Mouse (Mus musculus): ENCODE measurements around the gene Tbl1x. TPM values are rescaled to one million over a fixed set of nuclear protein-coding genes. Genes with fewer than 3 reads are reported as not detected.

The Tbl1x gene
- 17.2 and 20.2 TPM in 2 replicates for total RNA-seq (2015; ENCODE audit: low replicate concordance)
- 8.3 and 9.4 TPM in 2 replicates for total RNA-seq (2017; ENCODE audit: low replicate concordance)

DNA sequence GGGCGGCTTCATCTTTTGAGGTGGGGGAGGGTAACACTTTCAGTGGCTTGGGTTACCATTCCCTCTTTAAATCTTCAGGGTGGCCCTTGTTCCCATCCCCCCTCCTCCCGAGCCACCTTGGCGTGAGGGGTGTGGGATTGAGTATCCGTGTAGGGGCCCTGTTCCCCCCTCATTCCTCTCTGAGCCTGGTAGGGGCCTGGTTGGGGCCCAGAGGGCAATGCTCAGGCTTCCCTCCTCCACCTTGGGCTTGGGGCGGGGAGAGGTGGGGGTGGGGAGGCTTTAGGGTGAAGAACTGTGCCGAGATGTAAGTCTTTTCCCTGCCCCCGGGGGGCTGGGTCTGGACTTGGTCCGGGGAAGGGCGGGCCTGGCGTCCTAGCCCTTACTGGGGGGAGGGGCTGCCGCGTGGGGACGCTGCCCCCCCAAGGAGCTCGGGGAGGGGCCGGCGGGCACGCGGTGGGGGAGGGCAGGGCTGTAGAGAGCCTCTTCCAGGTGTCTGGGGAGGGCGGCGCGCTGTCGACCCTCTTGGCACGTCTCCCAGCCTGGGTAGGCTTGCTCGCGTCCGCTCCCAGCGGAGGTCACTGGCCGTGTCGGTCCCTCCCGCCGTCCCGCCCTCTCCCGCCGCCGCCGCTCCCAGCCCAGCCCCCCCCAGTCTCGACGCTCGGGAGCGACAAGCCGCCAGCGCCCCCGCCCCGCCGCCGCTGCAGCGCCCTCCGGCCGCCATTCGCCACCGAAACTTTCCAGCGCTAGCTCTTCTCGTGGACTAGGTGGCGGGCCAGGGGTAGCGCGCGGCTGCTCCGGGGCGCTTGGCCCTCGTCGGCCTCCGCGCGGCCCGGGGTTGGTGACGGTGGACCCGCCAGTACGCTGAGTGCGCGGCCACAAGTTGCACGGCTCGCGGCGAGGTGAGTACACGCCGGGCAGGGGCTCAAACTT, at the start of gene Tbl1x:
Gene Tbl1x (plus strand): TSS at position 643 of the 930 bp plus-strand sequence.
- peak; percentile 69 for ATAC-seq (replicated peaks; ENCODE audit: low FRiP score, poor library complexity, severe bottlenecking)

DNA sequence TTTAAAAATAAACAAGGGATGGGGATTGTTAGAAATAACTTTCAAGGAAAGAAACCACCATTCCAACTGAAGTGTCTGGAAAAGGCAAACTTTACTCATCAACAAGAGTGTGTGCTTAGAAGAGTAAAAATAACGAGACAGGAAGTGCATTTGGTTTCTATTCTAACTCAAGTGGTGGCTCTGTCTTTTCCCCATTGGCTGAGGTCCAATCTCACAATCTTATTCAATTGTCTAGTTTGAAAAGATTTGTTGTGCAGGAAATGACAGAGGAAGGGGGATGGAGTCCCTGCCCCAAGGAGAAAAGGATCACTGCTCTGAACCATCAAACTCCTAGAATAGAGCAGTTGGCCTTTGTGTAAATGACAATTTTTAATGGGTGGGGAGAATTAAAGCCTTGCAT, 41.6 kb upstream of the Tbl1x start:
- no peak for ATAC-seq (replicated peaks; ENCODE audit: low FRiP score, poor library complexity, severe bottlenecking)

DNA sequence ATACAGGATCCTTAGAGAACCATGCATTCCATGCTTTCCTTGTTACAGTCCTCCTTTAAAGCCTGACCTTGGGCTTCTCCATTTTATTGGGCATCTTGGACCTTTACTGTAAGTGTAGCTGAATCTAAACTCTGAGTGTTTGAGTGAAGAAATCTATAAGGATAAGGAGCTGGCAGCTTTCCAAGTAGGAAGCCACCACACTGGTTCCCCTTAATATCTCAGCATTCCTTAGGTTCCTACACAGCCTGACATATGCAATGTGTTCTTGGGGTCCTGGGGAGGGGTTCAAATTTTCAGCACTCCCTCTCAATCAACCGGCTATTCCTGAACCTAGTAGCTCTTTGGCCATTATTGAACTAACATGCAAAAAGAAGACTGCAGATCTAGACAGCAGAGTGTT, 38.0 kb upstream of the Tbl1x start:
- no peak for ATAC-seq (replicated peaks; ENCODE audit: low FRiP score, poor library complexity, severe bottlenecking)

DNA sequence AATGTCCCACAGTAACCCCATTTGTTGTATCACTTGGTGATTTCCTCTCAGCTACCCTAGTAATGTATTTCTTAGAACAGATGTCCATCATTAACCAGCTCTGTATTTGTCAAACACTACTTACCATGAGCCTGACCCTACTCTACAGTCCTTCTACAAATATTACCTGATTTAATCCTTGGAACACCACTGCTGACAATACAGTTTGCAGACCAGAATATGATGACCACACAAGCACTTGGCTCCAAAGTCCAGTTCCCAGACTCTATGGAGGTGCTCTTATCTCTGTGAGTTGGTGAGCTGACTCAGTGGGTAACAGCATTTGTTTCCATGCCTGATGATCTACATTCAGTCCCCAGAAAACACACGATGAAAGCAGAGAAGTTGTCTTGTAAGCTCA, 37.3 kb upstream of the Tbl1x start:
- no peak for ATAC-seq (replicated peaks; ENCODE audit: low FRiP score, poor library complexity, severe bottlenecking)

DNA sequence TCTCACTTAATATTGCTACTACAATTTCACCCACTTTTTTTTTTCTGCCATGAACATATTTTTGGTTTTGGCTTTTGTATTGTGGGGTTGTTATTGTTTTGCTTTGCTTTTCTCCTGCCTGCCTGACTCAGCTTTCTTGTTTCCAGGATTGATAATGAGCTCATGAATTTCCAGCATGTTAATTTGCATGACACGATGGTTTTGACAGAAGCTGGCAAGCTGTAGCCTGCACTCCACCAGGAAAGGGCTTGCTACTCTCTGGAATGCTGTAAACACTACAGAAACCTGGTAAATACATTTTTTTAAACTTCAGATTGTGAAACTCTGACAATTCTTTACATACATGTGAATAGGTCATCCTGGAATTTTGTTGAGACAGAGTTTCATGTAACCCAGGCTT, 36.3 kb upstream of the Tbl1x start:
- ATAC-seq (replicated peaks; ENCODE audit: low FRiP score, poor library complexity, severe bottlenecking) = no peak

DNA sequence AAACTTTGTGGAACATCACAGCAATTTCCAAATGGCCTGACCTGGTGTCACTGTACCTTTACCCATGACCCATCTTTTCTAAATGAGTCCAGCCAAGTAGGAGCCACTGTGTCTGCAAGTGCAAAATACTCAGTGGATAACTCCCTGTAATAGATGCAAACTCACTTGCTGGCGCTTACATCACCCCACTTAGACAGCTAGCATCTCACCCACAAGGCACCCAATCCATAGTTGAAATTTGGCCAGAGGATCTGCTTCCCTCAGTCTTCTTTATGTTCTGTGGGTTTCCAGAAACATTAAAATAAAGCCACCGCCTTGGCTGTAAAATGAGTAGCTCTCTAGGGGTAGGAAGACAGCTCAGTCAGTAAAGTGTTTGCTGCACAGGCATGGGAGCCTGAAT, 33.3 kb upstream of the Tbl1x start:
- ATAC-seq (replicated peaks; ENCODE audit: low FRiP score, poor library complexity, severe bottlenecking) = no peak

DNA sequence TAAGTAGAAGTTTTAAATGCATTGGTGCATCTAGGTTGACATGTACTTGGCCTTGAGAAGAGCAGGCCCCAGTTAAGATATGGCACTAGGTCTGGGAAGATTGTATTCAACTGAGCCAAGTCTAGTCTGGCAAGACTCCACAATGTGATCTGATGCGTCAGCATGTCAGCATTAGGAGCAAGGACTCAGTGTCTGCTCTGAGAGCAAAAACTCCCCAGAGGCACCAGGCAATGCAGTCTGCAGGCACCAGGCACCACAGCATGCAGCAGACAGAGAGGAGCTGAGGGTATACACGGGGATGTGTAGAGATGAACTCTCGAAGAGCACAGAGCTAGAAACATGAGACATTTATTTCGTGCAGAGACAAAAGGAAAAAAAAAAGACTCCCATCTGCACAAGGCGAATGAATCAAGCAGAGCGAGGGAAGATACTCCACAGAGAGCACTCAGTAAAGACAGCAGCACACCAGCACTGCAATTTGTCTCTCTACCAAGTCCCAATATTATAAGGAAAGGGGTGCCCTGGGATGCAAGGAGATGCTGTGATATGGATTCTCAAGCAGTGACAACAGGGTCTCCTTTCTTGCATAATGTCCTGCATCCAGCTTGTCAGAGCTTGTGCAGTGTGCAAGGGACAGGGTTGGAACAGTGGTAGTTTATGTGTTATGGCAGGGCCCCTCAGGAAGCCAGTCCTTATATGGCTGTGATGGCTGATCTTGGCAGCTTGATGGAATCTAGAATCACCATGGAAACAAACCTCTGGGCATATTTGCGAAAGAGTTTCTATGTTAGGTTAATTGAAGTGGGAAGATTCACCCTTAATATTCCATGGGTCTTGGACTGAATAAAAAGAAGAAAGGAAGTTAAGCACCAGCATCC, 22.7 kb upstream of the Tbl1x start:
- no peak for ATAC-seq (replicated peaks; ENCODE audit: low FRiP score, poor library complexity, severe bottlenecking)

DNA sequence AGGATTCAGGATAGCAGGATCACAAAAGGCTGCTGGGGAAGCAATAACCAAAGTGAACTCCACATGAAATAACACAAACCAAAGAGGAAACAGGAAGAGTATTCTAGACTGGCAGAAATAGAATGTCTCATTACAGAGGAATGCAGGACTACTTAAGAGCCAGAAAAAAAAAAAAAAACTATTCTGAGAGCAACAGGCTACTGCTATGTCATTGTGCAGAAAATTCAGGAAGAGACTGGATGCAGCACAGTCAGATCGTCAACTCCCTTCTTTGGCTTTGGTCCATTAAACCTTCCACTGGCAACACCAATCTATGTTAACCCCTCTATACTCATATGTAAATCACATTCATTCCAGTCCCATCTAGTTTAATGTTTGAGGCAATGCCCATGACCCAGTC, 20.7 kb upstream of the Tbl1x start:
- ATAC-seq (replicated peaks; ENCODE audit: low FRiP score, poor library complexity, severe bottlenecking) = no peak

DNA sequence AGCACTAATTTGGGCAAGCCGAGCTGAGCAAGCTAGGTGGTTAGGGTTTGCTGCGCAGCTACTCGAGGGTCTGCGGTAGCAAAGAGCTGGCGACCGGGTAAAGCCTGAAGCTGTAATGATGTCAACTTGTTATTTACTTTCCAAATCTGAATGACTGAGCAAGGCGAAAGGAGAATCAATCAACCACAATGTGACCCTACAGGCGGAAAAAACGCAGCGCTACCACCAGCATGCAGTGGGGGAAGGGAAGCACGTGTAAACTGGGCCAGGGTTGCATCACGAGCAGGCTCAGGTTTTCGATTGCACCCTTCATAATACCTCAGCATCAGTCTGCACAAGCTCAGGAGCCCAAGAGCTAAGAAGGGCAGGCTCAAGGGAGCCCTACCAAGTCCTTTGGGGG, 1.7 kb upstream of the Tbl1x start:
- no peak for ATAC-seq (replicated peaks; ENCODE audit: low FRiP score, poor library complexity, severe bottlenecking)

DNA sequence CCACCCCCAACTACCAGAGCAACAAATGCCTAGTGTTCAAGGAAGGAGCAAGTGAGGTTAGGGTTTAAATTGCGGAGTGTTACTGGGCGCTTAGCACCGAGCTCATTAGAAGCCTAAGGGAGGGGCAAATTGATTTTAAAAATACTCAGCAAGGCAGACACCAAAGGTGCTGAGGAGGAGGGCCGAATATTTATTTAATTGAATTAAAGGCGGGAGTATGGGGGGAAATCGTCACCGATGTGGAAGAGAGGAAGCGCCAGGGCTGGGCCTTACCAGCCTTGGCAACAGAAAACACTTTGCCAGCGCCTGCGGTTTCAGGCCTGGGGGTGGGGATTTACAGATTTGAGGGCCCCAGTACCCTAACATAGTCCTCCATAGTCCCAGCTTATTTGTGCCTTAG, 1.0 kb upstream of the Tbl1x start:
- no peak for ATAC-seq (replicated peaks; ENCODE audit: low FRiP score, poor library complexity, severe bottlenecking)

DNA sequence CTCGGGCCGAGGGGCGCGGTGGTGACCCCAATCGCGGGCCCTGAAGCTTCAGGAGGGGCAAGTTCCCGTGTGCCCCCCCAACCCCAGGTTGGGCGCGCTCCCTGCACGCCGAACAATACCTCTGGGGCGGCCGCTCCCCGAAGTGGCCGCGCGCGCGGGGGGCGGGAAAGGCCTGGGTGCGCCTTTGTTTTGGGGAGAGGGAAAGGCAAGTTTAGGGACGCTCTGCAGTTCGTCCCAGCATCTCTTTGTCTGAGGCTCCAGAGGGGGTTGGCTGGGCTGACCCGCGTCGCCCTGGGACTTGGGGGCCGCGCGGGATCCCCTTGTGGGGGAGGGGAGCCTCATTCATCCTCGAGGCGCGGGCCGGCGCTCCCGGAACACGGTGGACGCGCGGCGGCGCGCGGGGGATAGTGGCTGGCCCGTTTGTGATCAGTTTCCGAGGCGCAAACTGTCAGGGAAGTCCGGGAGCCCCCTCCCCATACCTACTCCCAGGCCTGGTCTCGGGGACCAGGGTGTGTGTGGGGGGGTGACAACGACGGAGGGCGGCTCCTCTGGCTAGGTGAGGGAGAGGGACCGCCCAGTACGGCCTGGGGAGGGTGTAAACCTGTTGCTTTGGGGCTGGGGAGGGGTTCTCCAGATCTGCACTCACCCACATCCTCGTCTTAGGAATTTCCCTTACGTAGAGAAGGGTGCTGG, 634 bp downstream of the Tbl1x start:
- ATAC-seq (replicated peaks; ENCODE audit: low FRiP score, poor library complexity, severe bottlenecking) = no peak

DNA sequence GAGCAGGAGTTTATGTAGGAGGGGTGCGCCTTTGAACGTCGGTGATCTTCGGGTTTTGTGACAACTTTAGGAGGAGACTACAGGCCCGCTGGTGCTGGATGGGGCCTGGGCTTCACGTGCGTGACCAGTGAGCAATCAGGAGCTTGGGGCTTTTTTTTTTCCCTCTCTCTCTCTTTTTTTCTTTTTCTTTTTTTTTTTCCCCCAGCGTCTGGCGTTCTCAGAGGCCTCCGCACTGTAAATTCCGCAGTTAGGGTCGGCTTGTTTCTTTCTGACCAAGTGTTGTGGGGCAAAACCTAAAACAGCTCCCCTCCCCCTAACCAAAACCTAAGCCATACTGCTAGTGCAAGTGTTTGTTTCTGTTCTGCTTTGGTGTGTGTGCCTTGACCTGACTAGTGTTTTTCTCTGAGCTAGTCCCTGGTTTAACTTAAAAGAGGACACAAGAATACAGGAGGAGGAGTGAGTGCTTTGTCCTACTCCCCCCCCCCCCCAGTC, 1.2 kb downstream of the Tbl1x start:
- ATAC-seq (replicated peaks; ENCODE audit: low FRiP score, poor library complexity, severe bottlenecking) = no peak

DNA sequence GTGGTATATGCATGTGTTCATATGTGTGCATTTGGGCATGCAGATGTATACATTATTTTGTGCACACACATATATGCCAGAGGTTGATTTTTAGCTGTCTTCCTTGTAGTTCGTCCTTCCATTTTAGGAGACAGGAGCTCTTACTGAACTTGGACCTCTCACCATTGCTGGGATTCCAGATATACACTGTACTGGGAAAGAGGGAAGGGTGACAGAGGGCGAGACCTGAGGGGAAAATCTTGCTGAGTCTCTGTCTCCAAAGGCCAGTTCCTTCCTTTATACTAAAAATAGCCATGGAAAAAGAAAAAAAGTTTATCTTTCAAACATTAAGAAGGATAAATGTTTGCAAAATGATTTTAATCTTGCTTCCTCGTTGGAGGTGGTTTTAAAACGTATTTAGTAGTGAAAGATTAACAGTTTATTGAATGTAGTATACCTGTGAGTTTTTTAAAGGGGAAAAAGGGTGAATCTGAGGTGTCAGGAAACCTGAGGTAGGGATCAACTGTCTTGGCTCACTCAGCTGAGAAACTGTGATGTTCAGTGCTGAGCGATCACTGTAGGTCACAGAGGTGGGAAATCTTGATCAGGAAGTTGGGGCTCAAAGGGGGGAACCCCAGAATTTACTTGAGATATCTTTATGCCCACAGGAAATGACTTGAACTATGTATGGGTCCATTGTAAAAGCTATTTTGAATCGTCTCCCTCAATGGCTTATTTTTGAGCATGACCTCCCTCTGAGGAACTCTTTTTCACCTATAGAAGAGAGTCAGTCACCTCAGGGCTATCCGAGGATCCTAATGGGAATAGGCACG, 6.7 kb downstream of the Tbl1x start:
- no peak for ATAC-seq (replicated peaks; ENCODE audit: low FRiP score, poor library complexity, severe bottlenecking)

DNA sequence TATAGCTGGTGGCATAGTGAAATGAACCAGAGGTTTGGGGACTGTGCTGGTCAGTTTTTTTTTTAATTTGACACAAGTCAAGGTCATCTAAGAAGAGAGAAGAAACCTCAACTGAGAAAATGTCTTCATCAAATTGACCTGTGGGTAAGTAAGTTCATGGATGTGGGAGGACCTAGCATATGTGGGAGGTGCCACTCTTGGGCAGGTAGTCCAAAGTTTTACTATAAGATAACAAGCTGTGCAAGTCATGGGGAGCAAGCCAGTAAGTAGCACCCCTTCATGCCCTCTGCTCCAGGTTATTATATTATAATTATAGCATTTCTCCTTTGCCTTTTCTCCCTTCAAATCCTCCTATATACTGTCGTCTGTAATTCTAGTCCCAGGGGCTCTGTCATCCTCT, 8.1 kb downstream of the Tbl1x start:
- peak; percentile 68; the same call in 1 of the 2 replicates for ATAC-seq (replicated peaks; ENCODE audit: low FRiP score, poor library complexity, severe bottlenecking)

DNA sequence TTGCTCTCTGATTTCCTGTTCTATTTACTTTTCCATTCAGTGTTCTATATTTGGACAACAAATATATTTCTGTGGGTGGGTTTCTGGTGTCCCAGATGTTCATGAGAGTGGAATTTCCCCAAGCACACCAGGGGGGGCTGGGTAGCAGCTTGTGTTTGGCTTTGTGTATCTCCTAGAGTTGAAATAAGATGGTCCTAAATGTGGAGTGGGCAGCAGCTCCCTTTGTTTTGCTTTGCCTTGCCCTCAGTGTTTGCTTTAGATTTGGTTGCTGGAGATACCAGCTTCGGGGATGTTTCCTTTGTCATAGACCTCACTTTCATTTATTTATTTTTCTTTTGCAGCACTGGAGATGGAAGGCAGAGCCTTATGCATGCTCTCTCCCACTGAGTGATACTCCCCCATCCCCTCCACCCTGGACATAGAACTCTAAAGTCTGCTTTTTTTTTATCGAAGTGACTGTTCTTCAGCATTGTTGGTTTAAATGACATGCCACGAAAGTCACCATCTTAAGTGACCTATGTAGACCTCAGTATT, 12.1 kb downstream of the Tbl1x start:
- ATAC-seq (replicated peaks; ENCODE audit: low FRiP score, poor library complexity, severe bottlenecking) = no peak

DNA sequence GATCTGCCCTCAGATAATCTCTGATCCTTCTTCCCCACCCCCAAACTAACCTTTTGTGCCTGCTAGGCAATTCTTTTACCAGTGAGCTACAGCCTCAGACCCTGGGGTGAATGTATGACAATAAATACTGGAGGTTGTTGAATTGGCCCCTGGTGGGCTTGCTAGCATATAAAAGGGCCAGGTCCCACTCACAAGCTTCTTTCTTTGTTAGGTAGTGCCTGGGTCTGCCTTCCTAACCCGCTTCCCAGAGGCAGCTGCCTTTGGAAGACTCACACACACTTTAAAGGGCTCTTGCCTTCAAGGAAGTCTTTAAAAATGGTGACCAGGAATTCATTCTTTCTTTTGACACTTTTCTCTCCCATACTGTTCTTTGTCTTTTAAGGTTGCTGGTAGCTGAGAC, 14.4 kb downstream of the Tbl1x start:
- no peak for ATAC-seq (replicated peaks; ENCODE audit: low FRiP score, poor library complexity, severe bottlenecking)

DNA sequence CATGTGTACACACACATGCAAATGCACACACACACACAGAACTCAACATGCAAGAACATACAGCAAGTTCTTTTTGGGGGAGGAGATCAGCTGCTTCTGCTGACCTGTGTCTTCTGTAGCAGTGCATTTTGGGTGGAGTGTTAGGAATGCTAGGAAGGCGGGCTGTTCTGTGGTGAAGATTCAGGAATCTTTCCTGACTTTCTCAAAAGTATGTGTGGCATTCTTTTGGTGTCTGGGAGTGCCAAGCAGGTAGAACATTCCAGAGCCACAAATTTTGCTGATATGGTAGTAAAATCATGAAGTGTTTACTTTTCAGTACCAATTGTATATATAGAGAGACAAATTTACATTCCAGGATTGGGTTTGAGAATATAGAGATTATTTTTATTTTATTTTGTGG, 17.6 kb downstream of the Tbl1x start:
- no peak for ATAC-seq (replicated peaks; ENCODE audit: low FRiP score, poor library complexity, severe bottlenecking)

DNA sequence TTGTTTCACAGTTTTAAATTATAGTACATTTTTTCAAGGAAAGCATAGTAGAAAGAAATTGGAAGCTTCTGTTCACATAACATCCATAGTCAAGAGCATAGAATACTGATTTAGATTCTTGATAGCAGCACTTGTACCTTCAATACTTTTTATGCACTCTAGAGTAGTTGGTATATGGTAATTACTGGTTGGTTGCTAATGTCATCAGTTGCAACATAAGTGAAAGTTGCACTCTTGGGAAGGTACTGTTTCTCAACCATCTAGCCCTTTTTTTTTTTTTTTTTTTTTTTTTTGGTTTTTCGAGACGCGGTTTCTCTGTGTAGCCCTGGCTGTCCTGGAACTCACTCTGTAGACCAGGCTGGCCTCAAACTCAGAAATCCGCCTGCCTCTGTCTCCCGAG, 20.2 kb downstream of the Tbl1x start:
- ATAC-seq (replicated peaks; ENCODE audit: low FRiP score, poor library complexity, severe bottlenecking) = no peak

DNA sequence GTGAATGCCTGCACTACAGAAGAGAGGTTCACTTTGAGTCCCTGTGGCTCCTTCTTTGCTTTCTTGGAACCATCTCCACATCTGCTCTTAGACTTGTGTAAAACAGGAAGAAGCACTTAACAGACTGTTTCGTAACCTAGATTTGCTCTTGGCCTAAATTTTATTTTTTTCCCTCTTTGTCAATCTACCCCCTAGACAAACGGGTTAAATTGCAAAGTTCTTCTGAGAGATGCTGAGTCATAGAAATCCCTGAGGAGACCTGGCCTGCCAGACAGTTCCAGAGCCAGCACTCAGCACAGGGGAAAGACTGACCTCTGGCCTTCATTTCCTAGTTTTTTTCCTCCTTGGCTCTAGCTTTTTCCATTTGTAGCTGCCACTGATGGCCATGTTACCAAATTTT, 23.1 kb downstream of the Tbl1x start:
- ATAC-seq (replicated peaks; ENCODE audit: low FRiP score, poor library complexity, severe bottlenecking) = no peak

Data from erythroid progenitor cell, adult 5-6 weeks (primary cell).